Mouse (Mus musculus): Measurements from ENCODE around the gene Zfp677.
"Not testable (repeated sequence)": the region's sequence is repeated elsewhere in the genome, so short reads cannot be mapped to it uniquely, and the experiment has no call there.

The Zfp677 gene

GRCm38 (mm10) chr17:21383391-21384056 is at the start of gene Zfp677:
TSS of gene Zfp677 (plus strand) at chr17:21383748.
- DNase-seq = peak; percentile 78

- not testable (repeated sequence) for DNase-seq
These were observed 15.5 kb upstream of the Zfp677 start for GRCm38 (mm10) chr17:21368018-21368417.

GRCm38 (mm10) chr17:21369925-21370719 is 13.4 kb upstream of the Zfp677 start:
- DNase-seq = peak; percentile 8

GRCm38 (mm10) chr17:21375311-21375710 is 8.2 kb upstream of the Zfp677 start:
- no peak for DNase-seq

- DNase-seq = no peak
These were observed 486 bp downstream of the Zfp677 start for GRCm38 (mm10) chr17:21384057-21384411.

GRCm38 (mm10) chr17:21422664-21423599 is 39.4 kb downstream of the Zfp677 start, which contains the start of gene Zfp54:
TSS of gene Zfp54 (plus strand) at chr17:21423227.
- peak; percentile 82 for DNase-seq

- DNase-seq = not testable (repeated sequence)
These were observed 55.4 kb downstream of the Zfp677 start for GRCm38 (mm10) chr17:21438806-21439400.
